Mouse (Mus musculus): ENCODE measurements around the gene Pard3. TPM values are rescaled to one million over a fixed set of nuclear protein-coding genes. Genes with fewer than 3 reads are reported as not detected.
A peak's percentile ranks its signal among the peaks of the same experiment; 100 is the strongest.

The Pard3 gene
- polyA plus RNA-seq, 1 experiment, result 13.2 TPM

DNA sequence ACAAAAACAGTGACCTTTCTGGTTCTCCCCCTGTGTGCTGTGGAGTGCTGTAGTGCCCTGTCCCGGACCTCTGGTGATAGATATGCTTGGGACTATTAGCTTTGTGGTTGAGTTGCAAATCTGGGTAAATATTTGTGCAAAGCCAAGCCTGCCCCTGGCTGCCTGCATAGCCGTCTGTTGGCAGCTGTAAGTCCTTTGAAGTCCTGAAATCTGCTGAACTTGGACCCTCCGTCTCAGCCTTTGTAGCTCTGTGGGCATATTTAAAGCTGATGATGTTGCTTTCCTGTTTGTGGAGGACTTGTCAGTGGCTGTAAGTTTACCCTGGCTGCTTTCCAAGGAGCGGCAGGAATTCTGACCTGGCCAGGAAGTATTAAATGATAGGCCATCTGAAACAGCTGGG, 120.3 kb downstream of the Pard3 start:
- 46% methylated on average over 4 of the region's 4 CpGs for WGBS
- H3K27ac ChIP-seq (ENCODE audit: insufficient read depth, low read length), result no peak overlapping the region

DNA sequence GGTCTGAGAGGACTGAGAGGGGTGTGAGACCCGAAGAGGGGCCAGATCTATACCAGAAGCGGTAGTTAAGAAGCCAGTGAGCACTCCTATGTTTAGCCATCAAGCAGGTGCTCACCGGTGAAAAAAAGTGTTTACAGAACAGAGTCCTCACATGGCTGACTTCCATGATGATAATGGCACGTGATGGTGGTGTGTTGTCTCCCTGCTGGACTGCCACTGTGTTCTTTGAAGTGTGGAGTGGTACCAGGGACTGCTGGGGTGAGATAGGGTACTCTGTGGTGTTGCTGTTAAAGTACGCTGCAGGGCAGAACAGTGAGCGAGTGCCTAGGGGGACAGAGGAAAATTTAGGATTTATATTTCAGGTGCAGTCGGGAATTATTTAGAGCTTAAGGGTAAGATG, 122.2 kb downstream of the Pard3 start:
- Histone ChIP-seq H3K27me3 (ENCODE audit: control insufficient read depth, insufficient read depth, low read length) (no peaks in the 10 kb centered on the region), H3K4me3 (replicated peaks; ENCODE audit: insufficient read depth, low read depth, low read length) (no peak overlapping the region), H3K27ac (ENCODE audit: insufficient read depth, low read length) (no peak overlapping the region), H3K4me1 (ENCODE audit: control insufficient read depth, insufficient read depth, low read length) (peaks cover 2% of the 10 kb centered on the region; the same call in 1 of the 2 replicates)
- no peak for DNase-seq
- TF ChIP-seq POLR2A (IDR thresholded peaks at IDR 0.05; ENCODE audit: borderline replicate concordance, insufficient read depth, low read length) (no peak), CTCF (IDR thresholded peaks at IDR 0.05; ENCODE audit: borderline replicate concordance, insufficient read depth, low read depth, low read length) (no peak)
- WGBS, result 73% methylated on average over 7 of the region's 7 CpGs

More for the DNA sequence above, 120.3 kb downstream of the Pard3 start:
- H3K4me1 ChIP-seq (ENCODE audit: control insufficient read depth, insufficient read depth, low read length), result peaks cover 2% of the 10 kb centered on the region; the same call in 1 of the 2 replicates
- no peak overlapping the region for H3K4me3 ChIP-seq (replicated peaks; ENCODE audit: insufficient read depth, low read depth, low read length)
- no peak for DNase-seq
- TF ChIP-seq POLR2A (IDR thresholded peaks at IDR 0.05; ENCODE audit: borderline replicate concordance, insufficient read depth, low read length), result no peak
- no peak for TF ChIP-seq CTCF (IDR thresholded peaks at IDR 0.05; ENCODE audit: borderline replicate concordance, insufficient read depth, low read depth, low read length)
- H3K27me3 ChIP-seq (ENCODE audit: control insufficient read depth, insufficient read depth, low read length), result no peaks in the 10 kb centered on the region

DNA sequence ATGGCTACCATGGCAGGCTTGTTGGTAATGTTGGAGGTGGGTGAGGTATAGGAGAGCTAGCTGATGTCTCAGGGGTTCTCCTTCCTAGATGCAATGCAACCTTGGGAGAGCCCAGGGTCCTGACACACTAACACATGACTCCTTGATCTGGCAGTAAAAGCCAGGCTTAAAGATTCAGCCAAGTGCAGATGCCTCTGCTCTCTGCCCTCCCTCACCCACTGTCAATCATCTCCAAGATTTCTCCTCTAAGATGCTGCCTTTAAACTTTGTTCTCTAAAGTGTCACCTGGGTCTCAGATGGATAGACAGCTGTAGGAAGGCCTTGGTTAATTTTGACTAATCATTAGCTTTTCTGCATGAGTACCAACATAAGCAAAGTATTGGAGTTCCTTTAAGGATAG, 125.0 kb downstream of the Pard3 start:
- H3K4me1 ChIP-seq (ENCODE audit: control insufficient read depth, insufficient read depth, low read length), result no peaks in the 10 kb centered on the region
- no peak for TF ChIP-seq CTCF (IDR thresholded peaks at IDR 0.05; ENCODE audit: borderline replicate concordance, insufficient read depth, low read depth, low read length)
- TF ChIP-seq POLR2A (IDR thresholded peaks at IDR 0.05; ENCODE audit: borderline replicate concordance, insufficient read depth, low read length), result no peak
- no peak overlapping the region for H3K27ac ChIP-seq (ENCODE audit: insufficient read depth, low read length)
- H3K27me3 ChIP-seq (ENCODE audit: control insufficient read depth, insufficient read depth, low read length), result no peaks in the 10 kb centered on the region
- DNase-seq, result no peak
- H3K4me3 ChIP-seq (replicated peaks; ENCODE audit: insufficient read depth, low read depth, low read length), result no peak overlapping the region

DNA sequence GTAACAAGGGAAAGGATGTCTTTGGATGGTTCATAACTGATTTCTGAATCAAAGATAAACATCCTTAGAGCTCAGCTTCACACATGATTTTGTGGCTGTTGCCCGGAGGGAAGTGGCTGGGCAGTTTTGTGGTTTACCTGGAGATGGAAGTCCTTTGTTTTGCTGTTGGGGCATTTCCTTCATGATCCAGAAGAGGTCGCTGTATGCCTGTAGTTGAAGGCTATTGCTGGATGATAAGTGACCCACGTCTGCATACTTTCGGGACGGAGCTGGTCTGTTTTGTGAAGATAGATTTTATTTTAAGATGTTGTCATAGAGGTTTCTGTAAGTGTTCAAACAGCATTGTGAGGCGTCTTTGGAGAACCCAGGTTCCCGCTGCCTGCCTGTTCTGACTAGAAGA, 126.7 kb downstream of the Pard3 start:
- TF ChIP-seq POLR2A (IDR thresholded peaks at IDR 0.05; ENCODE audit: borderline replicate concordance, insufficient read depth, low read length), result no peak
- TF ChIP-seq CTCF (IDR thresholded peaks at IDR 0.05; ENCODE audit: borderline replicate concordance, insufficient read depth, low read depth, low read length), result peak; percentile 59; the same call in 1 of the 2 replicates
- 44% methylated on average over 7 of the region's 7 CpGs for WGBS
- Histone ChIP-seq H3K27ac (ENCODE audit: insufficient read depth, low read length) (no peak overlapping the region), H3K27me3 (ENCODE audit: control insufficient read depth, insufficient read depth, low read length) (no peaks in the 10 kb centered on the region), H3K4me1 (ENCODE audit: control insufficient read depth, insufficient read depth, low read length) (no peaks in the 10 kb centered on the region), H3K4me3 (replicated peaks; ENCODE audit: insufficient read depth, low read depth, low read length) (no peak overlapping the region)
- peak; percentile 40 to 41 for DNase-seq

DNA sequence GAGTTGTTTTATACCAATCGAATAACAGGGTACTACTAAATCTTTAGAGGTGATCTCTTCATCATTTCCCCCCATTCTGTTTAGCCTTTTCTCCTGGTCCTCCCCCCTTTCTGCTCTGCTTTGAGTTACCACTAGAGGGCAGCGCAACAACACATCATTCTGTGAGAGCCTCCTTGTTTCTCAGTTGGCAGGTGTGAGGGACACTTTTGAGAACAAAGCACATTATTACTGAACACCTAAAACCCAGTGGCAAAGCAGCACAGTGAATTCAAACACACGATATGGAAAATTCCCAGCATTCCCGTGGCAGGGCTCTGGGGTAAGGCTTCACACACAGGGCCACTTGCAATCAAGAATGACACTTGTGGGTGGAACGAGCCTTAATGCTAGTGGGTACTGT, 127.7 kb downstream of the Pard3 start:
- no peak overlapping the region for H3K27ac ChIP-seq (ENCODE audit: insufficient read depth, low read length)

DNA sequence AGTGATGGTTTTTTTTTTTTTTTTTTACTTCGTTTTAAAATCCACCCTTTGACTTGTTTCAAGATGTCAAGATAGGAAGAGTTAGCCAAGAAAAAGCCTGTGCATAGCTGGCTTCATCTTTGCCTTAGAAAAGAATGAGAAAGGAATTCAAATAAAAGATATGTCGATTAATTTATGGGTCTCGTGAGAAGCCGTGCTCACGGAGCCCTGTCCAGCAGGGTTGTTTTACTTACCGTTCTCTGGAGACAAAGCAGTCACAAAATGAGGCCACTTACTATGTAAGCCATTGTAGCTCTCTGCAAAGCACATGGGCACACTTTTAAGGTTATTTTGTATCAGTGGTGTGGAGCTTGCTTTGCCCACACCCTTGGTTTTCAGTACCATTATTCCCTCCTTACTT, 128.1 kb downstream of the Pard3 start:
- no peak for DNase-seq
- 73% methylated on average over 6 of the region's 6 CpGs for WGBS
- no peak overlapping the region for H3K27ac ChIP-seq (ENCODE audit: insufficient read depth, low read length)

More for the DNA sequence above, 127.7 kb downstream of the Pard3 start:
- peak; percentile 79 for TF ChIP-seq CTCF (IDR thresholded peaks at IDR 0.05; ENCODE audit: borderline replicate concordance, insufficient read depth, low read depth, low read length)
- no peak for TF ChIP-seq POLR2A (IDR thresholded peaks at IDR 0.05; ENCODE audit: borderline replicate concordance, insufficient read depth, low read length)
- DNase-seq, result peak; percentile 50 to 69
- H3K4me1 ChIP-seq (ENCODE audit: control insufficient read depth, insufficient read depth, low read length), result no peaks in the 10 kb centered on the region
- 35% methylated on average over 5 of the region's 5 CpGs for WGBS
- H3K4me3 ChIP-seq (replicated peaks; ENCODE audit: insufficient read depth, low read depth, low read length), result no peak overlapping the region
- no peaks in the 10 kb centered on the region for H3K27me3 ChIP-seq (ENCODE audit: control insufficient read depth, insufficient read depth, low read length)

DNA sequence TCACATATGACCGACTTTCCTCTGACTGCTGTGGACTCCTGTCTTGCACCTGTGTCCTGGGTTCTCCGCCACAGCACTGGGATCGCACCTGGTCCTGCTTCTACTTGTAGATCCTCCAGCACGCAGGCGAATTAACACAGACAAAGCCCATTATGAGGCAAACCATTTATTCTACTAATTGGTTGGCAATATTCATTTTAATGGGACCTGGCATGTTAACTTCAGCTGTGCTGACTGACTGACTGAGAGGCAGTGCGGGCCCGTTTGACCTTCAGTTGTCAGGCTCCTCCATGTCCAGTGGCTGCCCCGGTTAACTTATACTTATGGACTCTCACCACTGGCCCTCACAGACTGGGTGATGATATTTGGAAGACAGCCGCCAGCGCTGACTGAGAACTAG, 128.6 kb downstream of the Pard3 start:
- Histone ChIP-seq H3K4me3 (replicated peaks; ENCODE audit: insufficient read depth, low read depth, low read length) (no peak overlapping the region), H3K4me1 (ENCODE audit: control insufficient read depth, insufficient read depth, low read length) (no peaks in the 10 kb centered on the region), H3K27me3 (ENCODE audit: control insufficient read depth, insufficient read depth, low read length) (no peaks in the 10 kb centered on the region), H3K27ac (ENCODE audit: insufficient read depth, low read length) (no peak overlapping the region)
- DNase-seq, result no peak
- TF ChIP-seq POLR2A (IDR thresholded peaks at IDR 0.05; ENCODE audit: borderline replicate concordance, insufficient read depth, low read length) (no peak), CTCF (IDR thresholded peaks at IDR 0.05; ENCODE audit: borderline replicate concordance, insufficient read depth, low read depth, low read length) (no peak)
- WGBS, result 91% methylated on average over 10 of the region's 10 CpGs

More for the DNA sequence above, 128.1 kb downstream of the Pard3 start:
- no peaks in the 10 kb centered on the region for H3K27me3 ChIP-seq (ENCODE audit: control insufficient read depth, insufficient read depth, low read length)
- H3K4me3 ChIP-seq (replicated peaks; ENCODE audit: insufficient read depth, low read depth, low read length), result no peak overlapping the region
- H3K4me1 ChIP-seq (ENCODE audit: control insufficient read depth, insufficient read depth, low read length), result no peaks in the 10 kb centered on the region
- no peak for TF ChIP-seq CTCF (IDR thresholded peaks at IDR 0.05; ENCODE audit: borderline replicate concordance, insufficient read depth, low read depth, low read length)
- no peak for TF ChIP-seq POLR2A (IDR thresholded peaks at IDR 0.05; ENCODE audit: borderline replicate concordance, insufficient read depth, low read length)

DNA sequence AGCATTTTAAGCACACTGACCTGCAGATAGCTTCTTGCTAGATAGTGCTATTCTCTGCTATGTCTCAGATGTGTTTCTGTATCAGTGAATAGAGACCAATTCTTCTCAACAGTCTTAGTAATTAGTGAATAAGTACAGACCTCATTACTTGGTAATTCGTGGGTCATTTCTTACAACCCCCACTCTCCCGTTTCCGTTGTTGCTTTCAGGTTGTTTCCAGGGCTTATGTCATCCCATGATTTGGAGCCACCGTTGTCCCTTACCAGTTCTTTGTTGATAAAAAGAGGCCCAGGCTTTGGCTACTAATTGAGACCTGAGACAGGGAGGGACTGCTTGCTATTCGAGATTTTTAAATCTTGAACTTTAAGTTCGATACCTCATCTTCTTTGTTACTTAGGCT, 129.7 kb downstream of the Pard3 start:
- H3K27ac ChIP-seq (ENCODE audit: insufficient read depth, low read length), result no peak overlapping the region
- no peak overlapping the region for H3K4me3 ChIP-seq (replicated peaks; ENCODE audit: insufficient read depth, low read depth, low read length)
- H3K4me1 ChIP-seq (ENCODE audit: control insufficient read depth, insufficient read depth, low read length), result no peaks in the 10 kb centered on the region
- H3K27me3 ChIP-seq (ENCODE audit: control insufficient read depth, insufficient read depth, low read length), result no peaks in the 10 kb centered on the region
- DNase-seq, result no peak
- 87% methylated on average over 6 of the region's 6 CpGs for WGBS
- TF ChIP-seq POLR2A (IDR thresholded peaks at IDR 0.05; ENCODE audit: borderline replicate concordance, insufficient read depth, low read length), result no peak
- no peak for TF ChIP-seq CTCF (IDR thresholded peaks at IDR 0.05; ENCODE audit: borderline replicate concordance, insufficient read depth, low read depth, low read length)

Data from cerebellum, adult 2 months (tissue).